Mouse (Mus musculus): Measurements from ENCODE around the gene Fgfr2. TPM values are rescaled to one million over a fixed set of nuclear protein-coding genes. Genes with fewer than 3 reads are reported as not detected.

Gene Fgfr2
- polyA plus RNA-seq, 1 experiment from 2014 or later: 81.1 TPM

DNA sequence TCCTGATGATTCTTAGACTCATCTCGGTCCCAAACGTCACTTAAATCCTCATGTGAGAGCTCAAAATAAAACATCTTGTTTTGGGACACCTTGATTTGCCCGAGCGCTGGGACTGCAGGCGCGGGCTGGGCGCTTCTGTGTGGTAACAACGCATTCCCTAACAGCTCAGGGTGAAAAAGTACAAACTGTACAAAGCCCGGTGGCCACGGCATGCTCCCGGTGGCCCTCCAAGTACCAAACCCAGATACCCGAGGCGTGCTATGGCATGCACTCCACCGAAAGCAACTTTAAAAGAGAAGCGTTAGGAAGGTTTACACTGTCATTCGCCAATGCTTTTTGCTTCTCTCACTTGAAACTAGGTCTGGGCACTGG is 2187.7 kb downstream of the Fgfr2 start:
- no peaks in the 10 kb centered on the region for H3K9me3 ChIP-seq (replicated peaks)
- 12% methylated on average over 16 of the region's 16 CpGs for WGBS
- no peak for ATAC-seq (ENCODE audit: low FRiP score)
- H3K4me3 ChIP-seq: peak overlapping the region; percentile 45
- H3K27ac ChIP-seq: no peak overlapping the region
- peak overlapping the region; percentile 68 for H3K4me2 ChIP-seq (replicated peaks)
- peaks cover 76% of the 10 kb centered on the region for H3K27me3 ChIP-seq
- H3K36me3 ChIP-seq: no peaks in the 10 kb centered on the region
- no peak overlapping the region for H3K9ac ChIP-seq
- H3K4me1 ChIP-seq: peaks cover 10% of the 10 kb centered on the region; the same call in 1 of the 2 replicates

- no peak overlapping the region for H3K27ac ChIP-seq
- peaks cover 74% of the 10 kb centered on the region for H3K27me3 ChIP-seq
- H3K36me3 ChIP-seq: no peaks in the 10 kb centered on the region
- 89% methylated on average over 4 of the region's 4 CpGs for WGBS
- H3K9ac ChIP-seq: no peak overlapping the region
- no peak overlapping the region for H3K4me3 ChIP-seq
- no peak overlapping the region for H3K4me2 ChIP-seq (replicated peaks)
- peaks cover 10% of the 10 kb centered on the region; the same call in 1 of the 2 replicates for H3K4me1 ChIP-seq
- no peak for ATAC-seq (ENCODE audit: low FRiP score)
- no peaks in the 10 kb centered on the region for H3K9me3 ChIP-seq (replicated peaks)
These were observed 2188.5 kb downstream of the Fgfr2 start for GRCm38 (mm10) chr7:130934654-130935053.

DNA sequence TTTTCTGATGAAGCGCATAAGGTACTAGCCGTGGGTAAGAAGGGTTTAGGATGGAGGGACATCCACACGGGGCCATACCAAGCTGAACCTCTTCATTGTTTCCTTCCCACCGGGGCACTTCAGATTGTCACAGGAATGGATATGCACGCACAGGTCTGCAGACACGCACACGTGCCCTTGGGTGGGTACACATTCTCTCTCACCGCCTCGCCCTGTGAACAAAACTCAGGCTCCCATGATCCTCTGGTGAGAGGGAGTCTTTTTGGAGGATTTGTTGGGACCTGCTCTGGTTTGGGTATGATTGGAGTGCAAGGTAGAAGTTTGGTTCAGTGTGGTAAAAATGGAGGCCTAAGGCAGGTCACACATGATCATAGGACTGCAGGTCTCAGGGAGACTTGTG is 2190.2 kb downstream of the Fgfr2 start:
- no peak for ATAC-seq (ENCODE audit: low FRiP score)
- Histone ChIP-seq H3K27ac (no peak overlapping the region), H3K4me2 (replicated peaks) (no peak overlapping the region), H3K27me3 (peaks cover 57% of the 10 kb centered on the region), H3K9me3 (replicated peaks) (no peaks in the 10 kb centered on the region), H3K4me1 (peaks cover 10% of the 10 kb centered on the region; the same call in 1 of the 2 replicates), H3K4me3 (no peak overlapping the region), H3K36me3 (no peaks in the 10 kb centered on the region), H3K9ac (no peak overlapping the region)
- WGBS: 85% methylated on average over 9 of the region's 9 CpGs

DNA sequence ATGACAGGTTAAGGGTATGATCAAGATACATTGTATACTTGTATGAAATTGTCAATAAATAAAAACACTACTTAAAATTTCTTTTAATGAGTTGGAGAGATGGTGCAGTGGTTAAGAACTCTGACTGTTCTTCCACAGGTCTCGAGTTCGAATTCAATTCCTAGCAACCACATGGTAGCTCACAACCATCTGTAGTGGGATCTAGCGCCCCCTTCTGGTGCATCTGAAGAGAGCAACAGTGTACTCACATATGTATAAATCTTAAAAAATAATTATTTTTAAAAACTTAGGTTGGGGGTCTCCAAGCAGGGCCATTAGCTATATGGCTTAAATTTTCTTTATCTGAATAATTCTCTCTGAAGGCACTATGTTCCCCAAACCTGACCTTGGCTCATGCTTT is 2192.7 kb downstream of the Fgfr2 start:
- Histone ChIP-seq H3K36me3 (no peaks in the 10 kb centered on the region), H3K9ac (no peak overlapping the region), H3K27me3 (peaks cover 32% of the 10 kb centered on the region), H3K4me2 (replicated peaks) (no peak overlapping the region), H3K9me3 (replicated peaks) (no peaks in the 10 kb centered on the region), H3K4me3 (no peak overlapping the region), H3K4me1 (no peaks in the 10 kb centered on the region), H3K27ac (no peak overlapping the region)
- WGBS: 64% methylated on average over 3 of the region's 3 CpGs
- no peak for ATAC-seq (ENCODE audit: low FRiP score)

DNA sequence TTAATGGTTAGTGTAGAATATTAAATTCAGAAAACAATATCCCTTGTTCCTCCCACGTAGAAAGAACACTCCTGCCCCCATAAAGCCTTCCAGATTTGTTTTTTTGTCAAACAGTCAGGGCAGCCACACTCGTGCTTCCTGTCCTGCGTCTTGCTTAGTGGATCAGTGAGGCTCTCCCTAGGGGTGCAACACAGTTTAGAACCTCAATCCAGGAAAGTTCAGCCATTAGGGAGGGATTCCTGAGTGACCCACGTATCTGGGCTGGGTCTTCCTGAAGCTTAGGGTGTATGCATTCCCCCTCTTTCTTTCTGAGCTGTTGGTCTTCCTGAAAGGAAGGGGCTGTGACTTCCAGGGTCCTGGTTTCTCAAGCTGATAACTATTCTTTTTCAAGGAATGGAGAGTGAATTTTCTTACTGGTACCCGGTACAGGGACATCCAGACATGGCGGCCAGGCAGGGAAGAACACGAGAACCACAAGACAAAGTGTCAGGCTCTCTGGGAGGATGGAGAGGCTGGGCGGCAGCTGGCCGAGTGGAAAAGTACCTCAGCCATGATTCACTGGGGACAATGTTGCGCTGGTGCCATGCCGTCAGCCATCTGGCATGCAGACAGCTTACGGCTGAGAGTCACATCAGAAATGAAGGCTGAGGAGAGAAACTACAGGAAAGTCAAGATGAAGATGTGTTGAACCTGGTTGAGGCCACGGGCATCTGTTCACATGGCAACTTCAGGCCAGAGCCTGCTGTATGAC is 2200.0 kb downstream of the Fgfr2 start:
- Histone ChIP-seq H3K27me3 (no peaks in the 10 kb centered on the region), H3K9ac (no peak overlapping the region), H3K4me1 (no peaks in the 10 kb centered on the region), H3K4me2 (replicated peaks) (no peak overlapping the region), H3K9me3 (replicated peaks) (no peaks in the 10 kb centered on the region), H3K4me3 (no peak overlapping the region), H3K36me3 (no peaks in the 10 kb centered on the region), H3K27ac (no peak overlapping the region)
- ATAC-seq (ENCODE audit: low FRiP score): no peak
- WGBS: 65% methylated on average over 13 of the region's 13 CpGs

GRCm38 (mm10) chr7:130918260-130918659 is 2204.9 kb downstream of the Fgfr2 start:
- no peaks in the 10 kb centered on the region for H3K9me3 ChIP-seq (replicated peaks)
- H3K9ac ChIP-seq: no peak overlapping the region
- 0 out of 2 replicates have a peak, but pooled peaks cover 4% of the 10 kb centered on the region for H3K36me3 ChIP-seq
- no peak overlapping the region for H3K4me2 ChIP-seq (replicated peaks)
- H3K4me1 ChIP-seq: no peaks in the 10 kb centered on the region
- WGBS: 69% methylated on average over 2 of the region's 2 CpGs
- no peak overlapping the region for H3K4me3 ChIP-seq
- H3K27ac ChIP-seq: no peak overlapping the region
- no peak for ATAC-seq (ENCODE audit: low FRiP score)
- H3K27me3 ChIP-seq: no peaks in the 10 kb centered on the region

GRCm38 (mm10) chr7:130914693-130915363 is 2208.3 kb downstream of the Fgfr2 start:
- Histone ChIP-seq H3K27me3 (no peaks in the 10 kb centered on the region), H3K9ac (no peak overlapping the region), H3K4me3 (no peak overlapping the region), H3K4me2 (replicated peaks) (no peak overlapping the region), H3K9me3 (replicated peaks) (no peaks in the 10 kb centered on the region), H3K36me3 (peaks cover 15% of the 10 kb centered on the region), H3K27ac (no peak overlapping the region), H3K4me1 (no peaks in the 10 kb centered on the region)
- no peak for ATAC-seq (ENCODE audit: low FRiP score)
- 52% methylated on average over 5 of the region's 5 CpGs for WGBS

DNA sequence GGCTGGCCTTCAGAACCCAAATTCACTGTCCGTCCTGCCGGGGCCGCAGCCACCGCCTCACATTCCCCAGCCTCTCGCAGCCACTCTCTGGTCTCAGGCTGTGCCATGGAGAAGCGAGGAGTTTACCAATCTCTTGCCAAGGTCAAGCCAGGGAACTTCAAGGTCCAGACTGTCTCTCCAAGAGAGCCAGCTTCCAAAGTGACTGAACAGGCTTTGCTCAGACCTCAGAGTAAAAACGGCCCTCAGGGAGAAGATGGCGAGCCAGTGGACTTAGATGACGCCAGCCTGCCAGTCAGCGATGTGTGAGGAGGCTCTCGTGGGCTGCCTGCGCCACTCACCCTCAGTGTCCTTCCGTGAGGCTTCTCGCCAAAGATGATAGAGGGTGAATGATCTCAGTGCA is 2212.3 kb downstream of the Fgfr2 start:
- Histone ChIP-seq H3K4me3 (no peak overlapping the region), H3K9ac (no peak overlapping the region), H3K4me2 (replicated peaks) (no peak overlapping the region), H3K27ac (no peak overlapping the region), H3K36me3 (peaks cover 23% of the 10 kb centered on the region), H3K4me1 (no peaks in the 10 kb centered on the region), H3K9me3 (replicated peaks) (no peaks in the 10 kb centered on the region), H3K27me3 (no peaks in the 10 kb centered on the region)
- ATAC-seq (ENCODE audit: low FRiP score): no peak
- 94% methylated on average over 14 of the region's 14 CpGs for WGBS

- Histone ChIP-seq H3K4me1 (no peaks in the 10 kb centered on the region), H3K4me2 (replicated peaks) (no peak overlapping the region), H3K9me3 (replicated peaks) (no peaks in the 10 kb centered on the region), H3K27ac (no peak overlapping the region), H3K4me3 (no peak overlapping the region), H3K27me3 (no peaks in the 10 kb centered on the region), H3K9ac (no peak overlapping the region), H3K36me3 (peaks cover 30% of the 10 kb centered on the region)
- WGBS: 91% methylated on average over 13 of the region's 13 CpGs
- ATAC-seq (ENCODE audit: low FRiP score): no peak
These were observed 2218.4 kb downstream of the Fgfr2 start for GRCm38 (mm10) chr7:130904571-130905365.

DNA sequence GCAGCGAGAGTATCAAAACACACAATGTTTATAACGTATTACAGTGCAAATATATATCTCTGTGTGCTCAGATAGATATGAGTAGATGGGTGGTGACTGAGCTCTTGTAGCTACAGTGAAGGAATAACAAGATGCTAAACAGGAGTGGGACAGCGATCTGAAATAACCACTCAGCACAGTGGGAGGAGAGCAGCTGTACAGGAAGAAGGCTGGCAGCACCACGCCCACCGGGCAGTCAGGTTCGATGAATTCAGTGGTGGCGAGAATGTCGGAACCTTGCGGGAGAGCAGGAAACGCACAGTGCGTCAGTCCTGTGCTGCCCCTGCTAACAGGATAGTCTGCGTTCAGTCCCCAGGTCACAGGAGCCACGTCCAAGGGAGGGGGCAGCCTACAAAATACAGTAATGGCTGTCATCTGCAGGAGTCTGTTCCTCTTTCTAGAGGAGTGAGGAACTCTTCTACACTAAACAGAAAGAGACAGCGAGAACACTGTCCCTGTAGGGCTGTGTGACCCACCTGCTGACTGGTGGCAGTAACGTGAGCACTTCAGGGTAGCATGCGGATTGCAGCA is 2219.6 kb downstream of the Fgfr2 start:
- WGBS: 89% methylated on average over 16 of the region's 16 CpGs
- peaks cover 29% of the 10 kb centered on the region for H3K36me3 ChIP-seq
- H3K4me1 ChIP-seq: no peaks in the 10 kb centered on the region
- no peak overlapping the region for H3K27ac ChIP-seq
- ATAC-seq (ENCODE audit: low FRiP score): no peak
- H3K9ac ChIP-seq: 0 out of 2 replicates have a peak overlapping the region, but pooled peaks have one; percentile 13
- no peaks in the 10 kb centered on the region for H3K27me3 ChIP-seq
- H3K4me3 ChIP-seq: no peak overlapping the region
- H3K4me2 ChIP-seq (replicated peaks): no peak overlapping the region
- no peaks in the 10 kb centered on the region for H3K9me3 ChIP-seq (replicated peaks)

DNA sequence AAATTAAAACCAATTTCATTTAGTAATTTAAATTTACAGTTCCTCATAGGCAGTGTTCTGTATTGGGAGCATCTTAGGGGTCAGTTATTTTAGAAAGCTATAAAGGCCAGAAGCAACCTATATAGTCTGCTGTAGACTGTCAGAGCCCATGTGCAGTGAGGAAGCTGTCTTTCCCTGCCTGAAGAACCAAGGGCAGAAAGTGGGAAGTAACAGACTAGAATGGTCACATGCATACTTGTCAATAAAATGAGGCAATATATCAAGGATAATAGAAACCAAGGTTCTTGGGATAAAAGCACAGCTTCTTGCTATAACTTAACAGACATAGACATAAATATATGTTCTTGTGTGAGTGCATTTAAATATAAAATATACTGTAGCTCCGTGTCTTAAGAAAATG is 2220.2 kb downstream of the Fgfr2 start:
- H3K36me3 ChIP-seq: peaks cover 27% of the 10 kb centered on the region
- H3K4me2 ChIP-seq (replicated peaks): no peak overlapping the region
- H3K4me1 ChIP-seq: no peaks in the 10 kb centered on the region
- no peak overlapping the region for H3K4me3 ChIP-seq
- no peaks in the 10 kb centered on the region for H3K9me3 ChIP-seq (replicated peaks)
- ATAC-seq (ENCODE audit: low FRiP score): no peak
- H3K9ac ChIP-seq: no peak overlapping the region
- H3K27ac ChIP-seq: no peak overlapping the region
- WGBS: 96% methylated on average over 1 of the region's 1 CpGs
- no peaks in the 10 kb centered on the region for H3K27me3 ChIP-seq

GRCm38 (mm10) chr7:130900233-130900848 is 2222.8 kb downstream of the Fgfr2 start:
- ATAC-seq (ENCODE audit: low FRiP score): no peak
- Histone ChIP-seq H3K4me3 (no peak overlapping the region), H3K27ac (no peak overlapping the region), H3K4me2 (replicated peaks) (no peak overlapping the region), H3K36me3 (peaks cover 38% of the 10 kb centered on the region), H3K27me3 (no peaks in the 10 kb centered on the region), H3K9ac (no peak overlapping the region), H3K9me3 (replicated peaks) (no peaks in the 10 kb centered on the region), H3K4me1 (no peaks in the 10 kb centered on the region)
- WGBS: 92% methylated on average over 5 of the region's 5 CpGs

Data from hindbrain, embryonic 12.5 days (tissue).